Mouse (Mus musculus): Measurements from ENCODE around the gene Qtrt1.

DNA sequence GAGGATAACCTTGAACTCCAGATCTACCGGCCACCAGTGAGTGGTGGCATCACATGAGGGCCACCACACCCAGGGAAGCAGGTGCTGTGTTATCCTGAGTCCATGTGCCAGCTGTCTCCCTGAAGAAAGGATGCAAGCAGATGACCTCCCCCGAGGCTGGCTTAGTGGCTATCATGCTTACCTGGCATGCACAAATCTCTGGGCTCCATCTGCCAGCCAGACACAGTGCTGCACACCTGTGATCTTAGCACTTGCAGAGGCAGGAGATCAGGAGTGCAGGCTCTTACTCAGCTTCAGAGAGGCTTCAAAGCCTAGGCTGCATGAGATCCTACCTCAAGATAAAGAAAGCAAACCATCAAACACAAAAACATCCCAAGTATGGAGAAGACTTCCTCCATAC, 38.1 kb downstream of the Qtrt1 start:
- no peak for TF ChIP-seq CTCF (IDR thresholded peaks at IDR 0.05; ENCODE audit: borderline replicate concordance, extremely low read depth, insufficient read depth, insufficient read length)
- TF ChIP-seq POLR2A (IDR thresholded peaks at IDR 0.05; ENCODE audit: borderline replicate concordance, extremely low read depth, insufficient read depth, insufficient read length, poor library complexity, severe bottlenecking), result no peak

Measured in brain, embryonic 14.5 days (tissue).